In the genomic region with DNA sequence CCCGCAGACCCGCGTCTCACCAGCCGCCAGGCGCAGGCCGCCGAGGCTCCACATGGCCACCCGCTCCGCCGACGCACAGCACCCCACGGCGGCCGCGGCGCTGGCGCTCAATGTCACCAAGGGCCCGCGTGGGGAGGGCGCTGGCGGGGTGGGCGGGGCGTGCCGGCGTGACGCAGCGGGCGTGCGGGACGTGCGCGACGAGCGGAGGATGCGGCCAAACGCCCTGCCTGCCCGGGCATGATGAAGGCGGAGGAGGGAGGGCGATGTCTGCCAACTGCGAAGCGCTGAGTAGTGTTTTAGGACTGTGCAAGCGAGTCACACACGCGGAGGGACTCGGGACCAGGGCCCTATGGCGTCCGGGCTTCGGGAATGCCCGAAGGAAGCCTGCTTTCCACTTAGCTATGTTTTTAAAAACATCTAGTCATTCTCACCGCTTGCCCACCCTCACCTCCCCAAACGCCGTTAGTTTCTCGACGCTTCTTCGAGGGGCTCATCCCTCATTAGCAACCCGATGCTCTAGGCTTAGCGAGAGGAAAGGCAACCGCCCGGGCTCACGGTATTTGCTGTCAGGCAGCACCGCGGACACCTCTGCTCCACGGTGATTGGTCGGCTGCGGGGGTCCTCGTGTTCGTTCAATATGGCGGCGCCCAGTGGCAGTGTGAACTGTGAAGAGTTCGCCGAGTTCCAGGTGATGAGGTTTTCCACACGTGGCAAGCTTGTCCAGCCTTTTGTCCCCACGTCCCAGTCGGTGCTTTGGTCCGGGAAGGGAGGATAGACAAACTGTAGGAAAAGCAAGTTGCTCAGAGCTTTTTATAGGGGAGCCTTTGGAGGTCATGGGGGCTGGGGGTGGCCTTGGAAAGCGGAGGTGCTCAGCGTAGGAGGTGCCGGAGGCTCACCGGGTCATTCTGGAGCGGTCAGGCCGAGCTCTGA, we compare ENCODE assay signal across 7 mouse cellular contexts. TPM values are rescaled to one million over a fixed set of nuclear protein-coding genes. Genes with fewer than 3 reads are reported as not detected.
DNase-seq lines count a peak whose midpoint lies in the region; ATAC-seq and TF ChIP-seq lines count a peak whose summit lies in the region.

A gene (minus strand): TSS at position 145 of the 930 bp plus-strand sequence.
A gene (plus strand): TSS at position 236 of the 930 bp plus-strand sequence.

- no peaks in the 10 kb centered on the region for H3K27me3 ChIP-seq in intestine, postnatal 0 days (replicated peaks; ENCODE audit: control insufficient read depth, insufficient read depth, low read length)
- H3K27me3 ChIP-seq in midbrain, embryonic 12.5 days = no peaks in the 10 kb centered on the region
- no peaks in the 10 kb centered on the region for H3K27me3 ChIP-seq in small intestine, adult 2 months (ENCODE audit: control insufficient read depth, insufficient read depth, low read length)

- peak; percentile 95 for TF ChIP-seq POLR2A in small intestine, adult 2 months (IDR thresholded peaks at IDR 0.05; ENCODE audit: low read depth, low read length)

- intact Hi-C loops in left cerebral cortex, postnatal 4 days (cut with DNase I) = no loop called here

- peak within 1 kb of the TSS; percentile 74 for H3K4me2 ChIP-seq in intestine, postnatal 0 days (replicated peaks; ENCODE audit: low read depth)
- H3K4me2 ChIP-seq in midbrain, embryonic 12.5 days (replicated peaks) = peak within 1 kb of the TSS; percentile 73

- H3K9me3 ChIP-seq in intestine, postnatal 0 days (ENCODE audit: control insufficient read depth) = no peaks in the 10 kb centered on the region
- no peaks in the 10 kb centered on the region for H3K9me3 ChIP-seq in midbrain, embryonic 12.5 days

- peak; percentile 85 for ATAC-seq in intestine, postnatal 0 days
- ATAC-seq in midbrain, embryonic 12.5 days (ENCODE audit: low FRiP score, low read depth) = peak; percentile 94

- H3K4me3 ChIP-seq in intestine, postnatal 0 days (ENCODE audit: low read depth, low read length) = peak within 1 kb of the TSS; percentile 89
- H3K4me3 ChIP-seq in midbrain, embryonic 12.5 days = peak within 1 kb of the TSS; percentile 79
- H3K4me3 ChIP-seq in small intestine, adult 2 months (ENCODE audit: low read depth, low read length) = peak within 1 kb of the TSS; percentile 90

- peak within 1 kb of the TSS; percentile 76 for H3K9ac ChIP-seq in intestine, postnatal 0 days (ENCODE audit: low read depth, low read length)
- peak within 1 kb of the TSS; percentile 75 for H3K9ac ChIP-seq in midbrain, embryonic 12.5 days (replicated peaks)

- H3K36me3 ChIP-seq in intestine, postnatal 0 days (ENCODE audit: control insufficient read depth, insufficient read depth) = no peaks in the 10 kb centered on the region
- no peaks in the 10 kb centered on the region for H3K36me3 ChIP-seq in midbrain, embryonic 12.5 days
- no peaks in the 10 kb centered on the region for H3K36me3 ChIP-seq in small intestine, adult 2 months (ENCODE audit: control insufficient read depth, insufficient read depth, low read length)

- H3K27ac ChIP-seq in intestine, postnatal 0 days (ENCODE audit: low read depth, low read length) = peak within 1 kb of the TSS; percentile 96
- peak within 1 kb of the TSS; percentile 99 for H3K27ac ChIP-seq in midbrain, embryonic 12.5 days (replicated peaks)
- H3K27ac ChIP-seq in small intestine, adult 2 months (ENCODE audit: insufficient read depth, low read depth, low read length) = peak within 1 kb of the TSS; percentile 99

- H3K4me1 ChIP-seq in intestine, postnatal 0 days (replicated peaks; ENCODE audit: control insufficient read depth, insufficient read depth, low read length) = 0 out of 2 replicates have a peak, but pooled peaks cover 6% of the 10 kb centered on the region
- H3K4me1 ChIP-seq in midbrain, embryonic 12.5 days = peaks cover 24% of the 10 kb centered on the region
- peaks cover 9% of the 10 kb centered on the region for H3K4me1 ChIP-seq in small intestine, adult 2 months (ENCODE audit: control insufficient read depth, insufficient read depth, insufficient read length, low read length)

- peak; percentile 89 for DNase-seq in adrenal gland, adult 8-10 months
- DNase-seq in embryo, embryonic 9.5 days (ENCODE audit: extremely low spot score) = peak; percentile 93
- peak; percentile 45 for DNase-seq in gonadal fat pad, adult 2 months (ENCODE audit: low read depth)
- DNase-seq in left cerebral cortex, postnatal 4 days = peak; percentile 94

- TF ChIP-seq CTCF in intestine, postnatal 0 days (IDR thresholded peaks at IDR 0.05; ENCODE audit: low read depth) = peak; percentile 36
- TF ChIP-seq CTCF in small intestine, adult 2 months (IDR thresholded peaks at IDR 0.05; ENCODE audit: extremely low read depth, insufficient read length, insufficient replicate concordance, low read depth, low read length) = no peak

- under 1% methylated on average over 69 of the region's 81 CpGs for WGBS in intestine, postnatal 0 days
- WGBS in midbrain, embryonic 12.5 days = under 1% methylated on average over 81 of the region's 81 CpGs
- WGBS in small intestine, adult 2 months = under 1% methylated on average over 81 of the region's 81 CpGs

RNA-seq across cellular contexts. Expression of the first gene that starts in this region (rescaled TPM):
- total RNA-seq in adrenal gland, adult 8-10 months (2022) = 100 to 1,000 TPM; 117 to 219 (median 160) TPM
- 41.6 and 64.5 TPM in 2 replicates for polyA plus RNA-seq in gonadal fat pad, adult 2 months (2012; rRNA removed)
- polyA plus RNA-seq in intestine, postnatal 0 days (2015; fragmentation: Nextera tagmentation; extraction: Ambion mirVana) = 445 and 480 TPM in 2 replicates
- total RNA-seq in left cerebral cortex, postnatal 4 days (2021) = 10 to 100 TPM; 55.9 to 61.0 TPM
- polyA plus RNA-seq in midbrain, embryonic 12.5 days (2016; fragmentation: Nextera tagmentation; extraction: Ambion mirVana) = 183 and 184 TPM in 2 replicates
- polyA plus RNA-seq in small intestine, adult 2 months (2012; rRNA removed) = 13.3 and 18.6 TPM in 2 replicates

RNA-seq across cellular contexts. Expression of the second gene that starts in this region (rescaled TPM):
- 10 to 100 TPM; 36.2 to 57.5 (median 40.1) TPM for total RNA-seq in adrenal gland, adult 8-10 months (2022)
- 8.0 and 10.9 TPM in 2 replicates for polyA plus RNA-seq in gonadal fat pad, adult 2 months (2012; rRNA removed)
- 64.6 and 65.2 TPM in 2 replicates for polyA plus RNA-seq in intestine, postnatal 0 days (2015; fragmentation: Nextera tagmentation; extraction: Ambion mirVana)
- 10 to 100 TPM; 19.0 to 21.1 TPM for total RNA-seq in left cerebral cortex, postnatal 4 days (2021)
- polyA plus RNA-seq in midbrain, embryonic 12.5 days (2016; fragmentation: Nextera tagmentation; extraction: Ambion mirVana) = 59.9 and 64.9 TPM in 2 replicates
- polyA plus RNA-seq in small intestine, adult 2 months (2012; rRNA removed) = 2.3 and 2.6 TPM in 2 replicates

Comparison
In these comparisons a context has a peak if more than half of its experiments do, and no peak if none do; other contexts are left out.
1. Peak in every context shown above with its lines: DNase-seq, ATAC-seq, H3K4me3 ChIP-seq and H3K27ac ChIP-seq.